Mouse (Mus musculus) urinary bladder, postnatal 14 days (tissue): ENCODE data around the gene Slc9a2.
"Not testable (repeated sequence)": the region's sequence is repeated elsewhere in the genome, so short reads cannot be mapped to it uniquely, and the experiment has no call there.

ENCODE experiments used
- DNase-seq: peaks from one replicate; pipeline ENCODE4 v3.0.0; 2021; ENCODE audit warnings: low spot score

Gene Slc9a2

DNA sequence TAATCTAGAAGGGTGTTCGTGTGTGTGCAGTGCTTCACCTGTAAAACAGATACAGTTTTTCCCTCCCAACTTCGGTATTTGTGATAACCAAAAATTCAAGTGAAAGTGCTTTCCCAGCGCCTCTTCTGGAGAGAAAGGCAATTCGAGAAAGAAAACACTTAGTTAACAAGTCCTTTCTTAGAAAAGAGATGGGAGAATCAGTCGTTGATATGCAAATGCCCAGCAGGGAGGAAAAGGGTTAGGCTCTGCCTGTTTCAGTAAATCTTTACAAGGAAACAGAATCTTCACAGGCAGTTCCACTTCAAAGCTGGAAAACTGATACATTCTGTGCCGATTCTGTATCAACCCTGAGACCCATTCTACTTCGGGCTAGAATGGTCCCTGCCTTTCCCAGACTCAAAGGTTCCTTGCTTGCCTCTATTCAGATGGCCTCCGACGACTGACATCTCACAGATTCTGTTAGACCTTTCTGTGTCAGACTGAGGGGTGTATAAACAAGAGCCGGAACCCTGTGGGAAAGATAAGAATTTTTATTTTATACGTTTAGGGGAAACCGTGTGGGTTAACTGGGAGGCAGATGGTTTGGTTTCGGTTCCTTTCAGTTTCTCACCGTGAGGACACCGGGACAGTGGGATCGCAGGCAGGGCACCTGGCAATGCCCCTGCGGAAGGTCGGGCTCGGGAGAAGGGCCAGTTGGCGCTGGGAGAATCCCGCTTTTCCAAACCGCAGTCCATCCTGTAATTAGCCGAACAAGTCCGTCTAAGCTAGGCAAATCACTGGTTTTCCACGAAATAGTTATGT, at the start of gene Slc9a2:
TSS of gene Slc9a2 (plus strand) at position 508 of the 801 bp plus-strand sequence.
- DNase-seq, result no peak

DNA sequence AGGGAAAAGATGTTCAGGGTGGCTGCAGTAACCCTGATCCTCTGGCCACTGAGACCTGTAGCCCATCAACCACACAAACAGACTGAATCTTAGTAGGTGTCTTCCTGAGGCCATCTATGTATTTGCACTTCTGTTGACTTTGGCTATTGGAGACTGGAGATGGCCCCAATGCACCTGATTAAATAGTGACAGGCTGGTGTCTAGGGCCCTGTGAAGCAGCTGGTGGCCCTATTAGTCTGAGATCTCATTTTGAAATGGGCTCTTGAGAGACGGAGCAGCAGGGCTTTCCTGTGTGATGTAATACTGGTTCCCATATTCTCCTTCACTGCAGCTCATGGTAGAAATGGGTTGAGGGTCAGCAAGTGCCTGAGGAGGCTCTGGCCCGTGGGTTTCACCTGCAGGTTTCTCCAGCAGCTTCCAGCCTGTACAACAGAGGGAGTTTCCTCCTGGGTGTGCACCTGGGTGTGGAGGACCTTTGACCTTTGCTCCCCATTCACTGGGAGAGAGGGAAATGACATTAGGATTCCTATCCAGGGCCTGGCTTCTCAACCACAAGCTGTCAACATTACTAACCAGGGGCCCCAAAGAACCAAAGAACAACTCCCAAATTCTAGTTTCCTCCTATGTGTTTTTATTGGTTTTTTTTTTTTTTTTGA, 47.8 kb upstream of the Slc9a2 start:
- DNase-seq, result peak; percentile 35

DNA sequence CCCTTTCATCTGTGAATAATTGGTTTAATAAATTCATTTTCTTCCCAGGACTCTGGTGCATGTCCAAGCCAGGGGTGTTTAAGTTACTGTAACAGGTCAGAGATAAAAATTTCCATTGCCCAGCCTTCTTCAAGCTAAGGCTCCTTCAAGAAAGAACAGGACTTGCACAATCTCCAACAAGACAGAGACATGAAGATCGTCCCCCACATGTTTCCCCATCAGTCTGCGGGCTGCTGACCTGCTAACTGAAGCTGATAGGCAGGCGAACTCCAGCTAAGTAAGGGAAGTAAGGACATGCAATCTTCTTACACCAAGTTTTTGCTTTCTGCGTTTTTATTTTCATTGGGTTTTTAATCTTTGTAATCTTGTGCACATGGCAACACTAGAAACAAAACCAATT, 45.8 kb upstream of the Slc9a2 start:
- DNase-seq, result no peak

DNA sequence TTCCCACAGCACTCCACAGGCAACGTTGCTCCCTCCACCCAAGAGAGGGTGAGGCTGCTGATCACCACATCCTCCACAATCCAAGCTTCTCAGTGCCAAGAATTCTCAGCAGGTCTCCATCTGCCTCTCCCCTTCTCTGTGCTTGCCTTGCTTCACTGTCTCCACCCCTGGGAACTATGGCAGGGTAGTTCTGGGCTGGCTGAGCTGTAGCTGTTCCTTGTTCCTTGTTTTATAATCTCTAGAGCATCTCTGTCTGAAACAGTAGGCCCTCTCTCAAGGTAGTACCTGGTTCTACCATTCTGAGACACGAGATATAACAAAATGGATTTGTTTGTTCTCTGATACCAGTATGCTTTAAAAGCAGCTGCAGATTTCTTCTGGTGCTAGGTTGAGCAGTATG, 32.1 kb upstream of the Slc9a2 start:
- DNase-seq, result no peak

DNA sequence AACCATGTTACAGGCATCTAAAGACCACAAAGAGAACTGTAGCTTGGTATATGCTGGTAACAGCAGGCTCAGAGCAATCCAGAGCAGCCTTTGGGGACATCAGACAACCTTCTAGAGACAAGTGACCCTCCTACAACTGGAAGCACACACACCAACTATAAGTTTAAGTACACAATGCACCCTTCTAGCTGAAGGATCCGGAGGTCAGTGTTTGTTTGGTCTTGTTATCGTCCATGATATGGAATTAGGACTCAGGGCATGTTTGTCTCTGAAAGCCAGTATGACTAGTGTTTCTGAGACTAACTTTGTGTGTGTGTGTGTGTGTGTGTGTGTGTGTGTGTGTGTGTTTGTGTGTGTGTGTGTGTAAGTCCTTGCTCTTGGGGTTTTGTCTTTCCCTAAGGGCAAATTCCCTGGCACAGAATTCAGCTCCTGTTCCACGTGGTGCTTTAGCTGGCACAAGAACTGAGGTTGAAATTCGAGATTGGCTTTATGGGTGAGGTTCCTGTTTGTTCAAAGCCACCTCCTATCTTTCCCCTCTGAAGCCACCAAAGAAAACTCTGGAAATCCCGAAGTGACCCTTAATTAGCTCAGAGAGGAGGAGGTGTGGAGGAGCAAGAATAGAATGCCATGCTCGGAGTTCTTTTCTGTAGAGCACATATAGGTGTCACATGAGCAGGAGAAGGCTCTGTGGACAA, 29.4 kb upstream of the Slc9a2 start:
- DNase-seq, result peak; percentile 48

DNA sequence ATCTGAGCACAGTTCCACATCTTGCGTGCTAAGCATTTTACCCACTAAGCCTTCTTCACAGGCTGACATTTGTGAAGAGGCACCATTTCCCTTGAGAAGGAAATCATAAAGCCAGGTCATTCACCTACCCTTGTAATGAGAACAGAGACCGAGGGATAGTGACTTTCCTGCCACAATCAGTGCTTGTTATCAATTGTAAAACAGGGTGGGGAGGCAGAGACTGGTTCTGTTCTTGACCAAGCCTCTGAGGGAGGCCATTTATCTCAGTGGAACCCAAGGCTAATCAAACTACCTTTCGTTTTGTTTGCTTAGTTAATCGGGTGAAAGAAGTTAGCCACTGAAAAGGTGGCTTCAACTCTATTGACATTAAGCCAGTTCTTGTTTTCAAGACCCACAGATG, 23.3 kb upstream of the Slc9a2 start:
- no peak for DNase-seq

DNA sequence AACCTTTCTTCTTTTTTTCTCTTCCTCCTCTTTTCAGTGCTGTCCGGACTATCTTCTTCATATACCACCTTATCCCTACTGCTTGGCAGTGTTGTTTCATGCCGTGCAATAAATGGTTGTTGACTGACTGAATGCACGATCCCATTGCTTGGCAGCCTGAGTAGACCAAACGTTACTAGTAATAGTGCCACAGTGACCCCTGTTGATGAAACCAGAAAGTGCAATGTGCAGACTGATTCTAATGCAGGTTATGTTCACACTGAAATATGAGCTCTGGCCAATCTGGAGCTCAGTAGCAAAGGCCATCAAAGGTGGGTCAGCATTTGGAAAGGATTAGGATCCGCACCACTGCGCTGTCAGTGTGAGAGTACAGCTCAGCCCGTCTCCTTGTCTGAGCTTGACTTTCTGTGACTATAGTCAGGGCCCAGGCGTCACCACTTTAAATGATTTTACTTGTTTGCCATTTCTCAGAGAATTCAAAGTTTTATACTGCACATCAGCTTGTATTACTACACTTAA, 22.3 kb upstream of the Slc9a2 start:
- DNase-seq, result peak; percentile 85

DNA sequence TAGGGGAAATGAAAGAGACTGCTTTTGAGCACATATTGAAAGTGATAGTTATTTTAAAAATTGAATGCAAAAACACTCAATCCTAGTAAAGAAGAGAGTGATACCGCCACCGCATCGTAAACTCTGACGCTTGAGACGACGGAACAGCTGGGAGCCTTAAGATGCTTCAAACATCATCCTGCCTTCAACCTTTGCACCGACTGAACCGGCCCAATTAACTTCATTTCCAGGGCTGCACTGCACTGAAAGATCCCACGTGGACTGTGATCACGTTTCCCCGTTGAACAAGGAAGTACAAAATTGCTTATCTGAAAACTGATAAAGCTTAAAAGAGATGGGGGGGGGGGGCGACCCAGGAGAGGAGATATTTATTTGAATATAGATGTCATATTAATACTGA, 21.4 kb upstream of the Slc9a2 start:
- DNase-seq, result no peak

DNA sequence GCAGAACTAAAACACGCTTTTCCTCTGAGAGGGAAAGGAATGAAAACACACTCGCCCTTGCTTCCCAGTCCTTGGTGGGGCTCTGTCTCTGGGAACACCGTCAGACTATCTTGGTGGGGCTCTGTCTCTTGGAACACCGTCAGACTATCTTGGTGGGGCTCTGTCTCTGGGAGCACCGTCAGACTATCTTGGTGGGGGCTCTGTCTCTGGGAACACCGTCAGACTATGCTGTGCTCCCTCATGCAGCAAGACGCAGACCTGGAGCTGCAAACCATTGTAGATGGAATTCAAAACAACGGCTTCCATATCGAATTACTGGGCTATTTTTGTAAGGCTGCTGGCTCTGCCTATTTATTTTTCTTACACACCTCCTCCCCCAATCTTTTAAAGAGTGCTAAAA, 20.9 kb upstream of the Slc9a2 start:
- DNase-seq, result no peak

DNA sequence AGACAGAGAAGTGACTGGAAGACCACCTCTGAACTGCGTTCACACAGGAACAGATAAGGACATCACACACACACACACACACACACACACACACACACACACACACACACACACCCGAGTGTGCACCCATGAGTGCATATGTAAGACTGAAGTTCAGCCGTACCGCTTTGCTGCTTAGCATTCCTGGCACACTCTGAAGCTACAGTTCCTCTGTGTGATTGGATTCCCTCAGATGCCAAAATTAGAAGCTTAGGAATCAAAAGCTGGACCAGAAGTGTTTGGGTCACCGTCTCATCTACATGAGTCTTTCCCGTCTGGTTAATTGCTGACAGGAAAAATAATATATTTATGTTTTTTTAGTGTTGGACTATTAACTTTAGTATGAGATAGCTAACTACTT, 19.5 kb upstream of the Slc9a2 start:
- no peak for DNase-seq

DNA sequence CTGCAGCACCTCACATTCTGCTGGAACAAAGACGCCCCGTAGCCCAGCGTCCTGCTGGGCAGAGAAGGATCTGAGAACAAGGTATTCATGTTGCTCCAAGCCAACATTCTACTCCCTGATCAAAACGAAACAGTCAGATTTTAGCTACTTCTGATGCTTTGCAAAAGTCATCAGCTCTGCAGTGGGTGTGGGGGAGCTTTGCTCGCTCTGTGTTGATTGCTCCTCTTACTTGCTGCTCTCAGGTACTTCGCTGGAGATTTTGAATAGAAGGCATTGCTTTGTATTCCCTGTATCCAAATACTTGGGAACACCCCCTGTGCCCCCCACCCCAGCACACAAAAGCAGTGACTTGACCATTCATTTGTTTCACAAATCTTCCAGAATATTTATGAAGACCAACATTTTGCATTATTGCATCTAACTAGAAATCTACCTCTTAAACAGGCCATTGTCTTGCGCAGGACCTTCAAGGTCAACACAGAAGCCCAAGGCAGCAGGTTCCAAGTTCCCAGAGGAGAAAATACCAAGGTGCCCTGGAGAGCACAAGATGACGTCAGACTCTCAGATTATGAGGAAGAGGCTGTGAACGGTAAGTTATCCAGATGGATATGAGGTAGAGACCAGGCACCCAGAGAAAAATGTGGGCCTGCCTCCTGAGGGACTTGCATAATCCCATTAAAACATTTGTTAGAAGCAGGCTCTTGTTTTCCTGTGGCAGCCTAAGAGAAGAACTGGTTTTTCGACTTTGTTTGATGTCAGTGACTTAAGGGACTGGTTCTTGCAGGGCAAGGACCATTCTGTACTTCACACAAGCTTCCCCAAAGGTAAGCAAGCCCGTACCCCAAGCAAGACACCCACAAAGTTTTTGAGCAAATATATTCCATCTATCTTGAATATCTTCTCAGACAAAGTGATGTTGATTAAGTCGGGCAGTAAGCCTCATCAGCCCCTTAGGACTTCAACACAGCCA, 14.7 kb upstream of the Slc9a2 start:
- DNase-seq, result no peak

DNA sequence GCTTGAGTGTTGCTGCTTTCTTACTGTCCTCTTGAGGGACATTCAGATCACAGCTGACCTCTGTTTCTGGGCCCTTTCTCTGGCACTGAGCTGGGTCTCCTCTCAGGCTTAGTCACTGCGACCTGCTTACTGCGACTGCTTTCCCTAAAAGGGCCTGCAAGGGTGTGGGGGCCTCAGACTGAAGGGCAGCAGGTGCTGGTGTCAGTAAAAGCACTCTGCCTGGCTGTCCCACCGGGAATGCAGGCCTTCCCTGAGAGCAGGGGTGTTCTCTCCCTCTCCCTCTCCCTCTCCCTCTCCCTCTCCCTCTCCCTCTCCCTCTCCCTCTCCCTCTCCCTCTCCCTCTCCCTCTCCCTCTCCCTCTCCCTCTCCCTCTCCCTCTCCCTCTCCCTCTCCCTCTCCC, 12.9 kb upstream of the Slc9a2 start:
- DNase-seq, result not testable (repeated sequence)

DNA sequence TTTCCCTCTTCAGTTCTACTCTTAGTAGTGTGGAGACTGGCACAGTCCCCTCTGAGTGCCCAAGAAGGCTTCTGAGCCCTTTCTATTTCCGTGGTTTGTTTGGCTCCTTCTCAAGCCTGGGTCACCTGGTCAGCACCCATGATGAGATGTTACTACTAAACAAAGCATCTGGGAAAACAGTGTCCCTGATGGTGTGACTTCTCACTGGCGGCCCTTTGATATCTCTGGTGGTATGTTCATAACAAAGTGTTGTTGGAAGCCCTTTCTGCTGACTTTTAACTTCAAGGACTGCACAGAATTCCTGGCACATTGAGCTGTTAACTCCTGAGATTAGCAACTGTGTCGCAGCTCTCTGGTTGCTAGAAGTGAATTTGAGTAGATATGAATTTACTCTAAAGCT, 10.3 kb upstream of the Slc9a2 start:
- DNase-seq, result no peak

DNA sequence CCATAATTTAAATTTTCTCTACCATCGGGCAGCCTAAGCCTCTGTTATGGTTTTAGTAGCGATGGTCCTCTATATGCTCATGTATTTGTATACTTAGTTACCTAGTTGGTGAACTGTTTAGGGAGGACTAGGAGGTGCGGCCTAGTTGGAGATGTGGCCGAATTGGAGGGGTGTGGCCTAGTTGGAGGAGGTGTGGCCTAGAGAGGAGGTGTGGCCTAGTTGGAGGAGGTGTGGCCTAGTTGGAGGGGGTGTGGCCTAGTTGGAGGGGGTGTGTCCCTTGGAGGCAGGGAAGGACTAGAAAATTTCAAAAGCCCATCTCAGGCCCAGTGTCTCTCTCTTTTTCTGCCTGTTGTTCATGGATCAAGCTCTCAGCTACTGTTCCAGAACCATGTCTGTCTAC, 8.9 kb upstream of the Slc9a2 start:
- no peak for DNase-seq

DNA sequence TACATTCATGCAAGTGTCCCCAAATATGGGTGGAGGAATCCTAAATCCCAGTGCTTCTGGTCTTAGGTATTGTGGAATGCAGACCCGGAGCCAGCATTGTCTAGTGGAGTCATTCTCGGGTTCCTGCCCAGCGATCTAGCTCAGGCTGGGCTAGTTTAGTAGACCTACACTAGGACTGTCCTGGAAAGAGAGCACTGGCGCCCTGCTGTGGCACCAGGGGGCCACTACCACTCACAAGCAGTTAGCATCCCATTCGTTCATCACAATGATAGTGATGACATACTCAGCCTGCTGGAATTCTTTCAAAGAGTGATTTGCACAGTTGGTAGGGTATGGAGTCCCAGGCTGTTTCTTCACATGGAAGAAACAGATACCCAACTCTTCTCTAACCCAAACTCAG, 3.1 kb upstream of the Slc9a2 start:
- peak; percentile 24 for DNase-seq

DNA sequence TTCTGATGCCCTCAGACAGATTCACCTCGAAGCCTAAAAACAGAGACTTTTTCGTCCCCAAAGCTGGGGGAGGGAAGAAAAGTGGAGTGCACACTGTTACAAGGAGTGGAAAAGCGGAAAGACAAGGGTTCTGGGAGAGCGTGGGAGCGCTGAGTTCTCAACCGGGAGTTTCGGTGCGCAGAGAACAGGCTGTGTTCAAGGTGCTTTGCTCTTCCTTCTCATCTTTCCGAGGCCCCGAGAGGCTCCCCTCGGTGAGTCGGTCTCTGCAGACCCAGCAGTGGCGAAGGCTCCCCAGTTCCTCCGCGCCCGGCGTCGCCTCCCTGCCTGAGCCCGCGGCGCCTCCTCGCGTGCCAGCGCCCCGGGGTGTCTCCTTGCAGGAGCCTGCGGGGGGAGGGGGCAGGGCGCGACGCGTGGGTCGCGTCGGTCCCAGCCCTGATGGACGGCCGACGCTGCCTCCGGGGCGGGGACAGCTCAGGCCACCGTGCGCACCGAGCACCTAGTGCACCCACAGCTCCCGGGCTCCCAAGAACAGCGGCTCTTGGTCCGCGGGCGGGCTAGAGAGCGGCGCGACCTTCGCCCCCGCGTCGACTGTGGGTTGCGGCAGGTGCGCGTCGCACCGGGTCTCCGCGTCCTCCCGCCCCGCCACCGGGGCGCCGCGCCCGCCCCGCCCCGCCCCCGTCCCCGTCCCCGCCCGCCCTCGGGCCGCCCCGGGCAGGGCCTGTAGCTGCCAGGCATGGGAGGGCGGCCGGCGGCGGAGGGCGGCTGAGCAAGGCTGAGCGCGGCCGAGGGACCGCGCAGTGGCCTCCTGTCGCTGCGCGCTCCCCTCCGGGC, 709 bp downstream of the Slc9a2 start:
- peak; percentile 60 for DNase-seq

DNA sequence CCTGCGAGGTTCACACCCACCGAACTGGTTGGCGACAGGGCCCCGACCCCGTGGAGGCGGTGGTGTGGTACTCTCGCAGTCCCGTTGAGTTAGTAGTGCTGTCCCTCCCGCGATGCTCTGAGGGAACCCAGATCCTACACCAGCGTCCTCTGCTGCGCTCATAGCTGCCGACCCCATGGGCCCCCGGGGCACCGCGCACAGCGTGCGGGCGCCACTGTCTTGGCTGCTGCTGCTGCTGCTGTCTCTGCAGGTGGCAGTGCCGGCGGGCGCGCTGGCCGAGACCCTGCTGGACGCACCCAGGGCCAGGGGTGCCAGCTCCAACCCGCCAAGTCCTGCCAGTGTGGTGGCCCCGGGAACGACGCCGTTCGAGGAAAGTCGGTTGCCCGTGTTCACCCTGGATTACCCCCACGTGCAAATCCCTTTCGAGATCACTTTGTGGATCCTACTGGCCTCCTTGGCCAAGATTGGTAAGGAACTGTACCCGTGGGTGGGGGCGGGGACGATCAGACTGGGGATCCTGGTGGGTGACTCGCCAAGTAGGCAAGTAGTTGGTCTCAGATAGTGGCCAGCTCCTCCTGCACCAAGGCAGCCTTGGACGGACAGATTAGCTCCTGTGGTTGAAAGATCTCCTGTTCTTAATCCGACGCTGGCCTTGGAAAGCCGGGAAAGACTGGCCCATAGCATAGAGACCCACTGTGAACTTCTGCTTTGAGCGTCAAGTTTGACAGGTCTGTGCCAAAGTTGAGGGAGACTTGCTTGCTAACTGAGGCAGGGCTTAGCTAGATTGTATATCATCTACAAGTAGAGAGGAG, 1.5 kb downstream of the Slc9a2 start:
- DNase-seq, result peak; percentile 11

DNA sequence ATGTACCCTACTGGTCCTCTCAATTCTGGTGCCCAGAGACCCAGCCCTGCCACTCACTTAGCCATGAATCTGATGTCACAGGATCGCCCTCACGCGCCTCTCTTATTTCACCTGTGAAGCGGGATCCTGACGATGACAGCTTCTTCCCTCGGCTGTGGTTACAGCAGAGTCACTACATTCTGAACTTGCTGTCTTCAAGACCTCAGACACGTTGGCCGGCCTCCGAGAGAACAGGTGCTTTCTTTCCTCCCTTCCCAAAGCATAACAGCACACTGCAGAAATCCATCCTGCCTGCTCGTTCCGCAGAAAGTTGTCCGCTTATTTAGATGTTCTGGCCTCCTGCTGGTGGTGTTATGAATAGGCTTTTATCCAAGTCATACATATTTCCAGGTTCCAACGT, 13.9 kb downstream of the Slc9a2 start:
- no peak for DNase-seq

DNA sequence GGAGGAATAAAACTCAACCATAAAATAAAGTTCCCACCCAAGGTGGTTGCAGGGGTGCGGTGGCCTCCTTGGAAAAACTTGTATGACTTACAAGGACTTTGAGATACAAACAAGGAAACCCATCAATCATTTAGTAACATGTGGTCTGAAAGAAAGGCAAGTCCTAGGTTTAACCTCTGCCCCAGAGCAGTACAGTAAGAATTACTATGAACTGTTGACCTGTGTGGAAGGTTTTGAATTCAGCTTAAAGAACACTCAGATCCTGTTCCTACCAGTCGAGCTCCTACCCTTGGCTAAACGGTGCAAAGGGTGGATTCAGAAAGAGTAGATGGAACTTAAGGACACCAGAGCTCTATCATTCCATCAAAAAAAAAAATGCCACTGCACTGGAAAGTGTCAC, 16.1 kb downstream of the Slc9a2 start:
- DNase-seq, result no peak

DNA sequence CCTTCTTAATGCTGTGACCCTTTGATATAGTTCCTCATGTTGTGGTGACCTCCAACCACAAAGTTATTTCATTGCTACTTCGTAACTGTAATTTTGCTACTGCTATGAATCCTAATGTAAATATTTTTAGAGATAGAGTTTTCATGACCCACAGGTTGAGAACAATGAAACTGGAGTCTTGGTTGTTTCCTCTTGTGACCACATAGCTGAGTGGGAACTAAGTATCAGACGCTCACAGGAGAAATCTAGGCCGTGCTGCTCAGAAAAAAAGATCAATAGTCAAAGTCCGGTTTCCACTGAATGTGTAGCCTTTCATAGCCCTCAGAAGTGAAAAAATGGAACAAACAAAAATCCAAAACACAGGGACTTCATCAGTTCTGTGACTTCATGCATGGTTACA, 24.7 kb downstream of the Slc9a2 start:
- DNase-seq, result no peak
